Mouse (Mus musculus): ENCODE data around the gene Trim62. TPM values are rescaled to one million over a fixed set of nuclear protein-coding genes. Genes with fewer than 3 reads are reported as not detected.

The Trim62 gene
- total and polyA plus RNA-seq, 2 experiments from 2014 or later, result 0.87 to 1.1 TPM

GRCm38 (mm10) chr4:128932783-128933182 lies 49.4 kb downstream of the Trim62 start:
- DNase-seq (ENCODE audit: low spot score) (no peak), ATAC-seq (ENCODE audit: insufficient read depth, low read depth) (no peak)
- Histone ChIP-seq H3K27ac (ENCODE audit: low read depth) (no peak overlapping the region), H3K9ac (replicated peaks; ENCODE audit: low read depth, low read length) (no peak overlapping the region), H3K4me2 (ENCODE audit: low read depth, low read length) (no peak overlapping the region), H3K4me1 (ENCODE audit: control insufficient read depth, insufficient read depth) (no peaks in the 10 kb centered on the region), H3K27me3 (ENCODE audit: control insufficient read depth, insufficient read depth, low read length) (no peaks in the 10 kb centered on the region), H3K4me3 (ENCODE audit: low read depth, low read length) (no peak overlapping the region), H3K36me3 (replicated peaks; ENCODE audit: control insufficient read depth, insufficient read depth, low read length) (no peaks in the 10 kb centered on the region), H3K9me3 (replicated peaks; ENCODE audit: control insufficient read depth, low read length) (no peaks in the 10 kb centered on the region)
- WGBS, result 69% methylated on average over 7 of the region's 7 CpGs
- TF ChIP-seq CTCF (IDR thresholded peaks at IDR 0.05; ENCODE audit: low read depth) (no peak), EP300 (IDR thresholded peaks at IDR 0.05; ENCODE audit: low read depth) (no peak)

GRCm38 (mm10) chr4:128935595-128935994 lies 52.2 kb downstream of the Trim62 start:
- WGBS, result 38% methylated on average over 5 of the region's 5 CpGs
- no peaks in the 10 kb centered on the region for H3K36me3 ChIP-seq (replicated peaks; ENCODE audit: control insufficient read depth, insufficient read depth, low read length)

GRCm38 (mm10) chr4:128942346-128942745 lies 59.0 kb downstream of the Trim62 start:
- Histone ChIP-seq H3K36me3 (replicated peaks; ENCODE audit: control insufficient read depth, insufficient read depth, low read length) (no peaks in the 10 kb centered on the region), H3K4me2 (ENCODE audit: low read depth, low read length) (no peak overlapping the region), H3K27ac (ENCODE audit: low read depth) (no peak overlapping the region), H3K4me3 (ENCODE audit: low read depth, low read length) (no peak overlapping the region), H3K4me1 (ENCODE audit: control insufficient read depth, insufficient read depth) (no peaks in the 10 kb centered on the region), H3K27me3 (ENCODE audit: control insufficient read depth, insufficient read depth, low read length) (no peaks in the 10 kb centered on the region), H3K9ac (replicated peaks; ENCODE audit: low read depth, low read length) (no peak overlapping the region), H3K9me3 (replicated peaks; ENCODE audit: control insufficient read depth, low read length) (0 out of 2 replicates have a peak, but pooled peaks cover 9% of the 10 kb centered on the region)
- WGBS, result 62% methylated on average over 3 of the region's 3 CpGs
- TF ChIP-seq EP300 (IDR thresholded peaks at IDR 0.05; ENCODE audit: low read depth) (no peak), CTCF (IDR thresholded peaks at IDR 0.05; ENCODE audit: low read depth) (peak; percentile 15; the same call in 1 of the 2 replicates)
- DNase-seq (ENCODE audit: low spot score) (no peak), ATAC-seq (ENCODE audit: insufficient read depth, low read depth) (no peak)

More at GRCm38 (mm10) chr4:128935595-128935994, 52.2 kb downstream of the Trim62 start:
- H3K4me1 ChIP-seq (ENCODE audit: control insufficient read depth, insufficient read depth), result no peaks in the 10 kb centered on the region
- no peaks in the 10 kb centered on the region for H3K9me3 ChIP-seq (replicated peaks; ENCODE audit: control insufficient read depth, low read length)
- H3K27ac ChIP-seq (ENCODE audit: low read depth), result no peak overlapping the region
- H3K9ac ChIP-seq (replicated peaks; ENCODE audit: low read depth, low read length), result no peak overlapping the region
- ATAC-seq (ENCODE audit: insufficient read depth, low read depth), result no peak
- H3K4me3 ChIP-seq (ENCODE audit: low read depth, low read length), result no peak overlapping the region
- no peak for TF ChIP-seq CTCF (IDR thresholded peaks at IDR 0.05; ENCODE audit: low read depth)
- H3K4me2 ChIP-seq (ENCODE audit: low read depth, low read length), result no peak overlapping the region
- no peaks in the 10 kb centered on the region for H3K27me3 ChIP-seq (ENCODE audit: control insufficient read depth, insufficient read depth, low read length)
- DNase-seq (ENCODE audit: low spot score), result no peak

GRCm38 (mm10) chr4:128946736-128947135 lies 63.4 kb downstream of the Trim62 start:
- H3K27ac ChIP-seq (ENCODE audit: low read depth), result no peak overlapping the region
- H3K4me3 ChIP-seq (ENCODE audit: low read depth, low read length), result no peak overlapping the region
- no peak overlapping the region for H3K9ac ChIP-seq (replicated peaks; ENCODE audit: low read depth, low read length)
- H3K9me3 ChIP-seq (replicated peaks; ENCODE audit: control insufficient read depth, low read length), result 0 out of 2 replicates have a peak, but pooled peaks cover 6% of the 10 kb centered on the region
- 81% methylated on average over 9 of the region's 9 CpGs for WGBS
- no peaks in the 10 kb centered on the region for H3K4me1 ChIP-seq (ENCODE audit: control insufficient read depth, insufficient read depth)
- H3K36me3 ChIP-seq (replicated peaks; ENCODE audit: control insufficient read depth, insufficient read depth, low read length), result no peaks in the 10 kb centered on the region
- no peaks in the 10 kb centered on the region for H3K27me3 ChIP-seq (ENCODE audit: control insufficient read depth, insufficient read depth, low read length)
- ATAC-seq (ENCODE audit: insufficient read depth, low read depth), result no peak
- H3K4me2 ChIP-seq (ENCODE audit: low read depth, low read length), result no peak overlapping the region
- TF ChIP-seq EP300 (IDR thresholded peaks at IDR 0.05; ENCODE audit: low read depth) (no peak), CTCF (IDR thresholded peaks at IDR 0.05; ENCODE audit: low read depth) (no peak)
- DNase-seq (ENCODE audit: low spot score), result no peak

GRCm38 (mm10) chr4:128947326-128947933 lies 64.0 kb downstream of the Trim62 start:
- H3K27ac ChIP-seq (ENCODE audit: low read depth), result no peak overlapping the region
- no peaks in the 10 kb centered on the region for H3K4me1 ChIP-seq (ENCODE audit: control insufficient read depth, insufficient read depth)
- H3K4me2 ChIP-seq (ENCODE audit: low read depth, low read length), result no peak overlapping the region
- ATAC-seq (ENCODE audit: insufficient read depth, low read depth) (peak; percentile 45; the same call in 1 of the 2 replicates), DNase-seq (ENCODE audit: low spot score) (no peak)
- TF ChIP-seq CTCF (IDR thresholded peaks at IDR 0.05; ENCODE audit: low read depth) (no peak), EP300 (IDR thresholded peaks at IDR 0.05; ENCODE audit: low read depth) (no peak)
- 17% methylated on average over 18 of the region's 18 CpGs for WGBS
- H3K9me3 ChIP-seq (replicated peaks; ENCODE audit: control insufficient read depth, low read length), result no peaks in the 10 kb centered on the region
- no peak overlapping the region for H3K4me3 ChIP-seq (ENCODE audit: low read depth, low read length)
- H3K36me3 ChIP-seq (replicated peaks; ENCODE audit: control insufficient read depth, insufficient read depth, low read length), result no peaks in the 10 kb centered on the region
- H3K27me3 ChIP-seq (ENCODE audit: control insufficient read depth, insufficient read depth, low read length), result no peaks in the 10 kb centered on the region
- no peak overlapping the region for H3K9ac ChIP-seq (replicated peaks; ENCODE audit: low read depth, low read length)

- Histone ChIP-seq H3K36me3 (replicated peaks; ENCODE audit: control insufficient read depth, insufficient read depth, low read length) (no peaks in the 10 kb centered on the region), H3K4me3 (ENCODE audit: low read depth, low read length) (no peak overlapping the region), H3K9me3 (replicated peaks; ENCODE audit: control insufficient read depth, low read length) (no peaks in the 10 kb centered on the region), H3K27ac (ENCODE audit: low read depth) (no peak overlapping the region), H3K27me3 (ENCODE audit: control insufficient read depth, insufficient read depth, low read length) (no peaks in the 10 kb centered on the region), H3K4me2 (ENCODE audit: low read depth, low read length) (no peak overlapping the region), H3K9ac (replicated peaks; ENCODE audit: low read depth, low read length) (no peak overlapping the region), H3K4me1 (ENCODE audit: control insufficient read depth, insufficient read depth) (no peaks in the 10 kb centered on the region)
- ATAC-seq (ENCODE audit: insufficient read depth, low read depth), result no peak
- 28% methylated on average over 6 of the region's 6 CpGs for WGBS
- peak; percentile 56 for TF ChIP-seq CTCF (IDR thresholded peaks at IDR 0.05; ENCODE audit: low read depth)
- TF ChIP-seq EP300 (IDR thresholded peaks at IDR 0.05; ENCODE audit: low read depth), result no peak
- DNase-seq (ENCODE audit: low spot score), result no peak
These were observed 64.8 kb downstream of the Trim62 start for GRCm38 (mm10) chr4:128948137-128948674.

Data from heart, postnatal 0 days (tissue).